Mouse (Mus musculus) cortical plate, adult 2 months (tissue): ENCODE data around the gene Ift140.

Experiments used
- CTCF ChIP-seq: fragments of 200-500 bp; IDR thresholded peaks from 2 replicates; pipeline ENCODE4 v1.5.1; 2011; ENCODE audit warnings: mild to moderate bottlenecking, control low read depth, low read length; ENCODE audit not compliant: insufficient read depth; ENCODE audit errors: extremely low read depth
- POLR2A ChIP-seq: fragments of 200-500 bp; IDR thresholded peaks from 2 replicates; pipeline ENCODE4 v1.6.1; 2011; ENCODE audit warnings: mild to moderate bottlenecking, low read length, control low read depth; ENCODE audit not compliant: insufficient read depth; ENCODE audit errors: extremely low read depth

GRCm38 (mm10) chr17:25110590-25110989 lies 94.7 kb downstream of the Ift140 start:
- no peak for TF ChIP-seq CTCF
- TF ChIP-seq POLR2A: no peak
